Mouse (Mus musculus) hindbrain, embryonic 11.5 days (tissue): ENCODE results near the gene Olfr781. TPM values are rescaled to one million over a fixed set of nuclear protein-coding genes. Genes with fewer than 3 reads are reported as not detected.
"Not testable (repeated sequence)": the region's sequence is repeated elsewhere in the genome, so short reads cannot be mapped to it uniquely, and the experiment has no call there.

Experiments
- ATAC-seq: fragments of 200-750 bp; cut with Nextera tagmentation; 2 replicates; pipeline ENCODE4 v1.8.0; 2017; ENCODE audit warnings: mild to moderate bottlenecking, moderate TSS enrichment, moderate library complexity; ENCODE audit not compliant: low FRiP score
- DNase-seq: peaks from one replicate; pipeline ENCODE4 v3.0.0-alpha.2; 2015; ENCODE audit warnings: low spot score
- H3K27ac ChIP-seq: fragments of 300-500 bp; sonication (generic); 2 replicates; pipeline ENCODE4 v1.5.1; 2014; ENCODE audit warnings: mild to moderate bottlenecking, low read depth, low read length
- H3K27me3 ChIP-seq: fragments of 300-500 bp; sonication (generic); 2 replicates; pipeline ENCODE4 v1.6.1; 2014; ENCODE audit warnings: mild to moderate bottlenecking, low read length, moderate library complexity, mixed read lengths; ENCODE audit not compliant: control insufficient read depth, insufficient read depth
- H3K36me3 ChIP-seq: fragments of 300-500 bp; sonication (generic); 2 replicates; pipeline ENCODE4 v1.6.1; 2014; ENCODE audit warnings: mild to moderate bottlenecking, low read length, moderate library complexity, mixed read lengths; ENCODE audit not compliant: control insufficient read depth, insufficient read depth
- H3K4me1 ChIP-seq: fragments of 300-500 bp; sonication (generic); replicated peaks from 2 replicates; pipeline ENCODE4 v1.6.1; 2014; ENCODE audit warnings: low read length, mixed read lengths; ENCODE audit not compliant: control insufficient read depth, insufficient read depth
- H3K4me2 ChIP-seq: fragments of 300-500 bp; sonication (generic); replicated peaks from 2 replicates; pipeline ENCODE4 v1.6.1; 2014; ENCODE audit warnings: mild to moderate bottlenecking, low read depth, low read length
- H3K4me3 ChIP-seq: fragments of 300-500 bp; sonication (generic); 2 replicates; pipeline ENCODE4 v1.5.1; 2014; ENCODE audit warnings: low read depth, low read length
- H3K9ac ChIP-seq: fragments of 300-500 bp; sonication (generic); 2 replicates; pipeline ENCODE4 v1.6.1; 2014; ENCODE audit warnings: low read depth, low read length
- H3K9me3 ChIP-seq: fragments of 300-500 bp; sonication (generic); 2 replicates; pipeline ENCODE4 v1.6.1; 2016; ENCODE audit warnings: low read length; ENCODE audit not compliant: control insufficient read depth
- WGBS: fragments of 180-500 bp; shearing (Covaris S2); extraction: QIAGEN DNeasy Blood & Tissue Kit; methylation state at CpG from one replicate; pipeline ENCODE4 v1.1.7; 2014; 5-methylcytosine and 5-hydroxymethylcytosine counted together
- polyA plus RNA-seq: library from polyadenylated mRNA; unstranded; fragments of >200 nt; fragmentation: Nextera tagmentation; extraction: Ambion mirVana; gene quantifications from 2 replicates; pipeline ENCODE4 v1.2.1, GENCODE M21; 2014

Olfr781 gene
- polyA plus RNA-seq, result not detected in 2 replicates

DNA sequence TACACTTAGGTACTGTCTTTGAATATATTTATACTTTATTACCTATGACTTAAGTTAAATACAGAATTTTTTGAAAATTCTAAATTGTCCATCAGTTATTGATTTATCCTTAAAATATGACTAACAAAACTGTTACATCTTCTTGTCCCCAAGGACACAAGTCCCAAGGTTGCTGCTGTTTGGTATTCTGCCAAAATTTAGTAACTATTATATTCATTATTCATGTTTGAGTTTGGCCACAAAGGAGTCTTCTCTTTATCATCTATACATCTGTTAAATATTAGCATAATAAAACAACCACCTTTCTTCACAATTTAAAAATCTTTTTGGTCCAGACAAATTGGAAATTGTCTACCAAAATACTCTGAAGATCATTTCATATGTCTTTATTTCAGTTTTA lies at the start of gene Olfr781:
Gene Olfr781 (plus strand): TSS at position 301 of the 400 bp plus-strand sequence.
- no peaks in the 10 kb centered on the region for H3K9me3 ChIP-seq
- ATAC-seq, result no peak
- DNase-seq, result no peak
- H3K27me3 ChIP-seq, result no peaks in the 10 kb centered on the region
- H3K4me3 ChIP-seq, result no peak within 1 kb of the TSS
- no peaks in the 10 kb centered on the region for H3K4me1 ChIP-seq
- no peak within 1 kb of the TSS for H3K9ac ChIP-seq
- H3K36me3 ChIP-seq, result no peaks in the 10 kb centered on the region
- no peak within 1 kb of the TSS for H3K4me2 ChIP-seq
- no peak within 1 kb of the TSS for H3K27ac ChIP-seq

DNA sequence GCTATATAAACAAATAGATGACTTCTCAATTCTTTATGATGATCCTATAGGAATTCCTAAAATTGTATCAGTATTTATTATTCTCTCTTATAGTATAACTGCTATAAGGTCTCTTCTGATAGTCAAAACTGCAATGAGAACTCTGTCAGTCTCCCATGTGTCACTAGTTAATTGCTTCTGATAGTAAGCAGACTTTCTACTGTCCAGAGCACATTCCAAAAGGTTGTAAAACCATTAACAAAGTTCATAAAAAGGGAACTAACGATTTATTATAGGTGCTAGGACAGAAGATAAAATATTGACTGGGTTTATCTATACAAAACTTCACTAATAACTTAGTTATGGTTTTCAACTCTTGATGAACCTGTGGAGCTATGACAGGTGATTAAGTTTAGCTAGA lies 15.7 kb upstream of the Olfr781 start:
- not testable (repeated sequence) for H3K9me3 ChIP-seq, H3K9ac ChIP-seq, H3K4me2 ChIP-seq, ATAC-seq, H3K27ac ChIP-seq, H3K4me1 ChIP-seq, DNase-seq, H3K4me3 ChIP-seq, H3K27me3 ChIP-seq, H3K36me3 ChIP-seq
- WGBS, result 72% methylated on average over 1 of the region's 1 CpGs

DNA sequence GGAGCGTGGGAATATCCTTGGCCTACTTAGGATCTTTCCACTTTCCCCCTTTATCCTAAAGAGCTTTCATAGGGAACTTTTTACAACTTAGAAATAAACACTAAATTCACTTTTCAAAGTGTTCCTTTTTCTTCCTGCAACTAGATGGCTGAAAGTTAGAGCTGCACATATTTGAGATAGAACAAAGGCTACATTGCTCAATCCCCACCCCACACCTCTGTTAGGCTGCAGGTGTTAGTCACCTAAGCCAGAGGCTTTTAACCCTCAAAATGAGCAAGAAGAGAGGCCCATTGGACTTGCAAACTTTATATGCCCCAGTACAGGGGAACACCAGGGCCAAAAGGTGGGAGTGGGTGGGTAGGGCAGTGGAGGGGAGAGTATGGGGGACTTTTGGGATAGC lies 15.1 kb upstream of the Olfr781 start:
- H3K9ac ChIP-seq, H3K4me1 ChIP-seq, H3K9me3 ChIP-seq, H3K4me2 ChIP-seq, H3K36me3 ChIP-seq, ATAC-seq, DNase-seq, H3K27me3 ChIP-seq, H3K27ac ChIP-seq, H3K4me3 ChIP-seq: not testable (repeated sequence)
- WGBS, result no CpG with 5 or more reads among the region's 1 CpGs

GRCm38 (mm10) chr10:129317817-129318216 lies 10.8 kb upstream of the Olfr781 start, which contains the start of gene Olfr780:
TSS of gene Olfr780 (plus strand) at chr10:129318117.
- Histone ChIP-seq H3K4me1 (no peaks in the 10 kb centered on the region), H3K36me3 (no peaks in the 10 kb centered on the region), H3K9me3 (no peaks in the 10 kb centered on the region), H3K9ac (no peak within 1 kb of the TSS), H3K4me2 (no peak within 1 kb of the TSS), H3K27me3 (no peaks in the 10 kb centered on the region), H3K4me3 (no peak within 1 kb of the TSS), H3K27ac (no peak within 1 kb of the TSS)
- DNase-seq (no peak), ATAC-seq (no peak)
- WGBS, result 84% methylated on average over 3 of the region's 3 CpGs

GRCm38 (mm10) chr10:129348550-129348949 lies 19.9 kb downstream of the Olfr781 start, which contains the start of gene Olfr782:
TSS of gene Olfr782 (plus strand) at chr10:129348850.
- 97% methylated on average over 3 of the region's 3 CpGs for WGBS
- Histone ChIP-seq H3K4me3 (no peak within 1 kb of the TSS), H3K36me3 (no peaks in the 10 kb centered on the region), H3K9ac (no peak within 1 kb of the TSS), H3K27ac (no peak within 1 kb of the TSS), H3K4me2 (no peak within 1 kb of the TSS), H3K9me3 (no peaks in the 10 kb centered on the region), H3K27me3 (no peaks in the 10 kb centered on the region), H3K4me1 (no peaks in the 10 kb centered on the region)
- no peak for DNase-seq
- ATAC-seq, result no peak

- not testable (repeated sequence) for H3K4me1 ChIP-seq, H3K27me3 ChIP-seq, H3K27ac ChIP-seq, H3K9me3 ChIP-seq, H3K4me3 ChIP-seq, ATAC-seq, DNase-seq, H3K9ac ChIP-seq, H3K36me3 ChIP-seq, H3K4me2 ChIP-seq
- WGBS, result 79% methylated on average over 2 of the region's 2 CpGs
Observed at GRCm38 (mm10) chr10:129352475-129352874, 23.8 kb downstream of the Olfr781 start.

GRCm38 (mm10) chr10:129356496-129356895 lies 27.8 kb downstream of the Olfr781 start:
- ATAC-seq, H3K4me2 ChIP-seq, H3K4me1 ChIP-seq, DNase-seq, H3K4me3 ChIP-seq, H3K27me3 ChIP-seq, H3K9me3 ChIP-seq, H3K27ac ChIP-seq, H3K36me3 ChIP-seq, H3K9ac ChIP-seq: not testable (repeated sequence)
- WGBS, result 84% methylated on average over 4 of the region's 4 CpGs

DNA sequence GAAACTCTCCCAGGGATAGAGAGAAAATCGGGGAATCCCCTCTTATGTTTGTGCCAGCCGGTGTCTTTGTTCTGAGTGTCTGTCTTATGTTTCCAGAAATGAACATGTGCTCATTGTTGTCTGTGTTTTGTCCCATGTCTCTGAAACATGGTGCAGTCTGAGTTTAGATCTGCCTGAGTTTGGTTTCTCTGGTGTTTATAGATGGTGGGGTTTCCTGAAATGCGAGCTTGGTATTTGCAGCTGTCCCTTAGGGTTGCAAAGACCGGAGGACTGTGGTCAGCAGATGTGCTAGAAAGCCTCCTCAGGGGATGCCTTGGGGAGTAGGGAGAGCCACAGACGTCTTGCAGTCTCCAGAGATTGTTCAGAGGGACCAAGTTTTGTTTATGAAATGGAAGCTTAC lies 28.7 kb downstream of the Olfr781 start:
- no peak for ATAC-seq
- no peaks in the 10 kb centered on the region for H3K4me1 ChIP-seq

DNA sequence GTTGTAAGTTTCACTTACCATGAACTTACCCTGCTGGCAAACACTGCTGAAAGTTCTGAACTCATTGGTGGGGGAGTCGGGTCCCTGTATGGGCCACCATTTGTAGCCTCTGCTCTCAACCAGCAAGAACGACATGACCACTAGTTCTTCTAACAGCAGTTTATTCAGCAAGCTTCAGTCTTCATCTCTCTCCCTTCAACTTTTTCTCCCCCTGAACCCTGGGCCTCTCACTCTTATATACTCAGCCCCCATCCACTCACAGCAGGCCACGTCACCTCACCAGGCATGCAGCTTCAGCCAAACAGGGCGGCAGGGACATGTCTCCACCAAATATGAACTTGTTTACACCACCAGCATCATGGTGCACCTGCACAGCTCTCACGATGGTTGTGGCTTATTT lies 45.4 kb downstream of the Olfr781 start:
- H3K27me3 ChIP-seq, ATAC-seq, H3K9me3 ChIP-seq, H3K4me1 ChIP-seq, DNase-seq, H3K36me3 ChIP-seq, H3K4me3 ChIP-seq, H3K9ac ChIP-seq, H3K4me2 ChIP-seq, H3K27ac ChIP-seq: not testable (repeated sequence)
- WGBS, result 92% methylated on average over 5 of the region's 5 CpGs

More for the DNA sequence above, 28.7 kb downstream of the Olfr781 start:
- Histone ChIP-seq H3K4me2 (no peak overlapping the region), H3K27ac (no peak overlapping the region), H3K9me3 (no peaks in the 10 kb centered on the region), H3K9ac (no peak overlapping the region), H3K27me3 (no peaks in the 10 kb centered on the region), H3K36me3 (no peaks in the 10 kb centered on the region), H3K4me3 (no peak overlapping the region)
- DNase-seq, result no peak
- 83% methylated on average over 5 of the region's 5 CpGs for WGBS
